Mouse (Mus musculus): ENCODE data around the gene Six4. TPM values are rescaled to one million over a fixed set of nuclear protein-coding genes. Genes with fewer than 3 reads are reported as not detected.
"Not testable (repeated sequence)": the region's sequence is repeated elsewhere in the genome, so short reads cannot be mapped to it uniquely, and the experiment has no call there.

The Six4 gene
- polyA plus RNA-seq, 2 experiments: 0.02 TPM; not detected in 1

- TF ChIP-seq EP300 (IDR thresholded peaks at IDR 0.05; ENCODE audit: low read depth) (no peak), CTCF (IDR thresholded peaks at IDR 0.05; ENCODE audit: low read depth) (no peak)
- Histone ChIP-seq H3K27ac (no peak overlapping the region), H3K36me3 (replicated peaks; ENCODE audit: control insufficient read depth, insufficient read depth, low read depth) (no peaks in the 10 kb centered on the region), H3K4me1 (replicated peaks; ENCODE audit: control insufficient read depth in 2 of 2, insufficient read depth in 2 of 2, low read length in 1 of 2) (no peaks in the 10 kb centered on the region), H3K27me3 (ENCODE audit: control insufficient read depth, insufficient read depth, low read length) (no peaks in the 10 kb centered on the region), H3K4me3 (ENCODE audit: insufficient read depth in 1 of 2, low read depth in 2 of 2, low read length in 2 of 2) (no peak overlapping the region), H3K9ac (replicated peaks) (no peak overlapping the region), H3K4me2 (ENCODE audit: low read depth) (no peak overlapping the region), H3K9me3 (ENCODE audit: control insufficient read depth, low read length) (no peaks in the 10 kb centered on the region)
- no peak for ATAC-seq (ENCODE audit: insufficient read depth)
- no peak for DNase-seq (ENCODE audit: low read depth in 3 of 3, low spot score in 3 of 3)
- 69% methylated on average over 4 of the region's 4 CpGs for WGBS (ENCODE audit: insufficient replicate concordance)
Observed at GRCm38 (mm10) chr12:73098593-73098992, 14.7 kb downstream of the Six4 start.

GRCm38 (mm10) chr12:73096177-73096576, 17.1 kb downstream of the Six4 start:
- WGBS (ENCODE audit: insufficient replicate concordance): 63% methylated on average over 5 of the region's 5 CpGs
- H3K27ac ChIP-seq; H3K9ac ChIP-seq (replicated peaks); H3K36me3 ChIP-seq (replicated peaks; ENCODE audit: control insufficient read depth, insufficient read depth, low read depth); H3K4me2 ChIP-seq (ENCODE audit: low read depth); DNase-seq (ENCODE audit: low read depth in 3 of 3, low spot score in 3 of 3); H3K9me3 ChIP-seq (ENCODE audit: control insufficient read depth, low read length); ATAC-seq (ENCODE audit: insufficient read depth); H3K4me1 ChIP-seq (replicated peaks; ENCODE audit: control insufficient read depth in 2 of 2, insufficient read depth in 2 of 2, low read length in 1 of 2); H3K27me3 ChIP-seq (ENCODE audit: control insufficient read depth, insufficient read depth, low read length); H3K4me3 ChIP-seq (ENCODE audit: insufficient read depth in 1 of 2, low read depth in 2 of 2, low read length in 2 of 2): not testable (repeated sequence)

GRCm38 (mm10) chr12:73094605-73095004, 18.7 kb downstream of the Six4 start:
- DNase-seq (ENCODE audit: low read depth in 3 of 3, low spot score in 3 of 3): no peak
- no peak overlapping the region for H3K9ac ChIP-seq (replicated peaks)
- H3K4me1 ChIP-seq (replicated peaks; ENCODE audit: control insufficient read depth in 2 of 2, insufficient read depth in 2 of 2, low read length in 1 of 2): peaks cover 0 to 7% of the 10 kb centered on the region in 2 experiments; a peak in 1 of 4 replicates
- no peak overlapping the region for H3K27ac ChIP-seq
- WGBS (ENCODE audit: insufficient replicate concordance): 33% methylated on average over 2 of the region's 2 CpGs
- TF ChIP-seq EP300 (IDR thresholded peaks at IDR 0.05; ENCODE audit: low read depth): no peak
- no peak for TF ChIP-seq CTCF (IDR thresholded peaks at IDR 0.05; ENCODE audit: low read depth)
- no peak overlapping the region for H3K4me3 ChIP-seq (ENCODE audit: insufficient read depth in 1 of 2, low read depth in 2 of 2, low read length in 2 of 2)
- H3K9me3 ChIP-seq (ENCODE audit: control insufficient read depth, low read length): no peaks in the 10 kb centered on the region
- H3K36me3 ChIP-seq (replicated peaks; ENCODE audit: control insufficient read depth, insufficient read depth, low read depth): no peaks in the 10 kb centered on the region
- H3K4me2 ChIP-seq (ENCODE audit: low read depth): no peak overlapping the region
- ATAC-seq (ENCODE audit: insufficient read depth): no peak
- H3K27me3 ChIP-seq (ENCODE audit: control insufficient read depth, insufficient read depth, low read length): no peaks in the 10 kb centered on the region

- TF ChIP-seq CTCF (IDR thresholded peaks at IDR 0.05; ENCODE audit: low read depth) (no peak), EP300 (IDR thresholded peaks at IDR 0.05; ENCODE audit: low read depth) (no peak)
- 45% methylated on average over 2 of the region's 2 CpGs for WGBS (ENCODE audit: insufficient replicate concordance)
- Histone ChIP-seq H3K4me2 (ENCODE audit: low read depth) (no peak overlapping the region), H3K4me3 (ENCODE audit: insufficient read depth in 1 of 2, low read depth in 2 of 2, low read length in 2 of 2) (no peak overlapping the region), H3K9ac (replicated peaks) (no peak overlapping the region), H3K4me1 (replicated peaks; ENCODE audit: control insufficient read depth in 2 of 2, insufficient read depth in 2 of 2, low read length in 1 of 2) (peaks cover 0 to 7% of the 10 kb centered on the region in 2 experiments; a peak in 1 of 4 replicates), H3K27me3 (ENCODE audit: control insufficient read depth, insufficient read depth, low read length) (no peaks in the 10 kb centered on the region), H3K27ac (no peak overlapping the region), H3K36me3 (replicated peaks; ENCODE audit: control insufficient read depth, insufficient read depth, low read depth) (no peaks in the 10 kb centered on the region), H3K9me3 (ENCODE audit: control insufficient read depth, low read length) (no peaks in the 10 kb centered on the region)
- ATAC-seq (ENCODE audit: insufficient read depth): 0 out of 2 replicates have a peak, but pooled peaks have one; percentile 36
- DNase-seq (ENCODE audit: low read depth in 3 of 3, low spot score in 3 of 3): no peak
Observed at GRCm38 (mm10) chr12:73094189-73094588, 19.1 kb downstream of the Six4 start.

GRCm38 (mm10) chr12:73090672-73091335, 22.5 kb downstream of the Six4 start:
- H3K27me3 ChIP-seq (ENCODE audit: control insufficient read depth, insufficient read depth, low read length): no peaks in the 10 kb centered on the region
- H3K36me3 ChIP-seq (replicated peaks; ENCODE audit: control insufficient read depth, insufficient read depth, low read depth): no peaks in the 10 kb centered on the region
- H3K9ac ChIP-seq (replicated peaks): no peak overlapping the region
- no peaks in the 10 kb centered on the region for H3K9me3 ChIP-seq (ENCODE audit: control insufficient read depth, low read length)
- WGBS (ENCODE audit: insufficient replicate concordance): 54% methylated on average over 7 of the region's 7 CpGs
- DNase-seq (ENCODE audit: low read depth in 3 of 3, low spot score in 3 of 3) (no peak), ATAC-seq (ENCODE audit: insufficient read depth) (no peak)
- H3K4me3 ChIP-seq (ENCODE audit: insufficient read depth in 1 of 2, low read depth in 2 of 2, low read length in 2 of 2): no peak overlapping the region
- no peak overlapping the region for H3K27ac ChIP-seq
- peaks cover 5 to 14% of the 10 kb centered on the region in 2 experiments for H3K4me1 ChIP-seq (replicated peaks; ENCODE audit: control insufficient read depth in 2 of 2, insufficient read depth in 2 of 2, low read length in 1 of 2)
- TF ChIP-seq CTCF (IDR thresholded peaks at IDR 0.05; ENCODE audit: low read depth) (no peak), EP300 (IDR thresholded peaks at IDR 0.05; ENCODE audit: low read depth) (no peak)
- H3K4me2 ChIP-seq (ENCODE audit: low read depth): no peak overlapping the region
